Mouse (Mus musculus) left cerebral cortex, adult 8-10 months (tissue): ENCODE results near the gene Zfp715. TPM values are rescaled to one million over a fixed set of nuclear protein-coding genes. Genes with fewer than 3 reads are reported as not detected.
"Not testable (repeated sequence)": the region's sequence is repeated elsewhere in the genome, so short reads cannot be mapped to it uniquely, and the experiment has no call there.

Experiments
- DNase-seq, 2 experiments: peaks; one replicate each; pipeline ENCODE4 v3.0.0; 2022; ENCODE audit warnings: low spot score in 2 of 2
- total RNA-seq, 4 experiments: library from RNA; stranded (reverse); gene quantifications; 2 replicates each; pipeline ENCODE4 v1.2.4; 2022

The Zfp715 gene
- total RNA-seq, 4 experiments from 2014 or later = 17.8 to 22.0 (median 20.3) TPM

DNA sequence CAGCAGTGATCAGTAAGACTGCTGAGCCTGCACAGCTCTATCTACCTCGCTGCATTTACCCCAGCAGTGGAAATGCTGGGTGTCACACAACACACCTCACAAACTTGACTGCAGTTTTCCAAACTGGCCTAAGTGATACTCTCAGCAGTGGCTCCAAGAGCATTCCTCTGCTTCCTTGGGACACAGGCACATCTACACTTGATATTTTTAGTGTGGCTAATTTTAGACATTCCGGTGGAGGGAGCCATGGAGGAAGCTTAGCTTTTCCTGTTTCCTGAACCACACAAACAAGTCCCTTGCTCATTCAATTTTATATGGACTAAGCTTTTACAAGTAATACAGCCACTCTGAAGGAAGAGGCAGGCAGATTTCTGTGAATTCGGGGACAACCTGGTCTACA lies 7.9 kb downstream of the Zfp715 start:
- no peak for DNase-seq

- no peak for DNase-seq
Observed at GRCm38 (mm10) chr7:43291524-43291923, 21.6 kb downstream of the Zfp715 start.

DNA sequence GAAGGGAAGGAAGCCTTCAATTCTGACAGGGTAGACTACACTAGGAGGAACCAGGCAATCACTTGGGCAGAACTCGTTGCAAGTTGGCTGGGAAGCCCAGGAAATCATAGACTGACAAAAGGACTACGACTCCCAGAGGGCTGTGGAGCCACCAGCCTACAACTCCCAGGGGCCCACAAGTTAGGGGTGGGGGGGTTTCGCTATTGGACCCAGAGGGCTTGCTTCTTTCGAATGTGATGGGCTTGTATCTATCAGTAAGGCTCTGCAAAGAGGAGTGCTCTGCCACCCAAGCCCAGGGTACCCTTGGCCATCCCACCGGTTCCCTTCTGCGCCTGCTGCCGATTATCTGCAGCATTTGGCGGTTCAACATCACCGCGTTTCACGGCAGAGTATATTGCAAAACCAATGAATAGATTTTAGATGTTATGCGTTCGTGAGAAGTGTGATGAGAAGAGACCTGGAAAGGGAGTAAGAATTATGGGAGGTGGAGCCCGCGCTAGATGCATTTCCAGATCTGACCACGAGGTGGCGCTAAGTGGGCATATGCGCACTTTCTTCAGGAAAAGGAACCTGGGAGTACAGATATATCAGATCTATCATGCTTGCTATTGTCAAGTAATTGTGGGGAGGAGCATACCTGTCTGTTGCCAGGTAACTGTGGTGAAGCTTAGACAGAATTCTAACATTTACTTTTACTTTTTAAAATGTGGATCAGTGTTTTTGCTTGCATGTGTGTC lies 30.1 kb downstream of the Zfp715 start:
- DNase-seq = peak; percentile 66 to 90

DNA sequence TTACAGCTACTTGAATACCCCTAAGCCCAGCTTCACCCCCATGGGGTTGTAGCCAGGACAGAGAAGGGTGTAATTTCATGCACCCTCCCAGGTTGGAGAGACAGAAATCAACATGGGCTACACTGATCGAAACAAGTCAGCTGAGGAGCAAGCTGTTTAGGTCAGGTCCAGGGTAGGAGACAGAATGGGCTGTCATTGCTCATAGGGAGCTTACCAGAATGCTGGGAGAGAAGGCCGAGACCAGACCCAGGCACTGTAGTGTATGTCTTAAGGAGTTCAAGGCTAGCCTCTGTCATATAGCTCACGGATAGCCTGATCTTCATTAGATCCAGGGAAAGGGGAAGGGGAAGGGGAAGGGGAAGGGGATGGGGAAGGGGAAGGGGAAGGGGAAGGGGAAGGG lies 30.6 kb downstream of the Zfp715 start:
- DNase-seq = no peak

DNA sequence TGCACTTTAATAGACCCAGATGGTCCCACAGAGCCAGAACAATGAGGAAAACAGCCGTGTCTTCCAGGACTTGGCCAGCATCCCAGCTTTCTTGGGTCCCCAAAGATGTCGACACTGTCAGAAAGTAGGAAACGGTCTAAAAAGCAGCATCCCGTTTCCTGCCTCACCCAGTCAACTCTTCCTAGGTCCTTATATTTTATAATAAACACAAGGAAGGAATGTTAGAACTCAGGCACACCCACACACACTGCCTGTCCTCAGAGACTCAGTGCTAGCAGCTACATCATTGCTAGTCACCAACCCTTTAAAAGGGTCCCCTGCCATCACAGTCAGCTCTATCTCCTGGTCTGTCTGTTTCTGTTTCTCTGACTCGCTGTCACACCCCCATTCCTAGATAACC lies 35.7 kb downstream of the Zfp715 start:
- no peak for DNase-seq

DNA sequence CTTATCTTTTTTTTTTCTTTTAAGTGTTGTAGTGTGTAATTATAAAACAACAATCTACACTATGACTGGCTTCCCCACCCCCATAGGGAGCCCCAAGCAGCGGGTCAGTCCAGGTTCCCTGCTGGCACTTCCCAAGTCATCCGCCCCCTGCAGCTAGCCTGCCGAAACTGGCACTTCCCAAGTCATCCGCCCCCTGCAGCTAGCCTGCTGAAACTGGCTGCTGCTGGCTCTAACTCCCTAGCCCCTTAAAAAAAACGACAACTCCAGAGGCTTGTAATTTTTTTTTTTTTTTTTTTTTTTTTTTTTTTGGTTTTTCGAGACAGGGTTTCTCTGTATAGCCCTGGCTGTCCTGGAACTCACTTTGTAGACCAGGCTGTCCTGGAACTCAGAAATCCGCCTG lies 36.9 kb downstream of the Zfp715 start:
- not testable (repeated sequence) for DNase-seq

DNA sequence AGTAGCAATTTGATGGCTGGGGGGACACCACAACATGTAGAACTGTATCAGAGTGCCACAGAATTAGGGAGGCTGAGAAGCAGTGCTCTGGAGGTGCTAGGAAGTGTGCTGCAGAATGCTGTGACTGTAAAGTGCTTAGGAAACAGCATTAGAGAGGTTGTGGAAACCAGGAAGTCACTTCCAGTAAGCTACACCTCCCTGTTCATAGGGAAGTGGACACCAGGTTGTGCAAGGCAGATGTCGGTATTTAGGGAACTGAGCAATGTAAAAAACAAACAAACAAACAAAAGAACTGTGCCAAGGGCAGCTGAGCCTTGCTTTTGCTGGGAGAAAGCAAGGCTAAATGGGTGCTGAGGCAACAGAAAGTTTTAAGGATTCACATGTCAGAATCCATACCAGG lies 39.6 kb downstream of the Zfp715 start:
- DNase-seq = no peak

GRCm38 (mm10) chr7:43267359-43267758 lies 45.7 kb downstream of the Zfp715 start:
- not testable (repeated sequence) for DNase-seq

- no peak for DNase-seq
Observed at GRCm38 (mm10) chr7:43253540-43253939, 59.6 kb downstream of the Zfp715 start.

- DNase-seq = not testable (repeated sequence)
Observed at GRCm38 (mm10) chr7:43250718-43251117, 62.4 kb downstream of the Zfp715 start.

Other genes with a start within 250 kb of the Zfp715 start
- gene Zfp936, start 199.1 kb downstream of the Zfp715 start, total RNA-seq = not detected
- 1 to 10 TPM in 2 of 4 experiments, under 1 TPM in 2; 0.46 to 2.1 (median 1.4) TPM for gene Siglecf, start 38.0 kb upstream of the Zfp715 start, total RNA-seq
- gene Siglecg, start 94.9 kb upstream of the Zfp715 start, total RNA-seq = under 1 TPM in 3 of 4 experiments, not detected in 1; 0.07 to 0.84 (median 0.13) TPM
- not detected for gene Lim2, start 114.4 kb upstream of the Zfp715 start, total RNA-seq
- not detected for gene Nkg7, start 123.8 kb upstream of the Zfp715 start, total RNA-seq
- gene Cldnd2, start 127.5 kb upstream of the Zfp715 start, total RNA-seq = not detected
- 10 to 100 TPM; 52.0 to 61.0 (median 58.8) TPM for gene Etfb, start 130.8 kb upstream of the Zfp715 start, total RNA-seq
- 1 to 10 TPM in 1 of 4 experiments, under 1 TPM in 1, not detected in 2; 0.64 to 2.2 TPM for gene Gm45233, start 130.8 kb upstream of the Zfp715 start, total RNA-seq
- 1 to 10 TPM; 1.4 to 2.3 (median 2.0) TPM for gene Vsig10l, start 149.9 kb upstream of the Zfp715 start, total RNA-seq
- 10 to 100 TPM; 24.9 to 27.1 (median 25.8) TPM for gene Iglon5, start 176.8 kb upstream of the Zfp715 start, total RNA-seq
- gene 4931406B18Rik, start 192.6 kb upstream of the Zfp715 start, total RNA-seq = not detected
- gene Cd33, start 231.1 kb upstream of the Zfp715 start, total RNA-seq = 10 to 100 TPM in 1 of 4 experiments, 1 to 10 TPM in 3; 5.0 to 11.8 (median 7.3) TPM
- 1 to 10 TPM; 3.8 to 6.1 (median 4.7) TPM for gene Zfp658, start 249.0 kb upstream of the Zfp715 start, total RNA-seq